Mouse (Mus musculus): Measurements from ENCODE around the gene Olfr597. TPM values are rescaled to one million over a fixed set of nuclear protein-coding genes. Genes with fewer than 3 reads are reported as not detected.
"Not testable (repeated sequence)": the region's sequence is repeated elsewhere in the genome, so short reads cannot be mapped to it uniquely, and the experiment has no call there.

Olfr597 gene
- polyA plus RNA-seq (2012; fragmentation: generic; extraction: Trizol) = not detected
- long read RNA-seq, experiment 1 = 0 reads
- long read RNA-seq, experiment 2 = 0 reads

GRCm38 (mm10) chr7:103316015-103316414, at the start of gene Olfr597:
Gene Olfr597, plus strand, starts transcription at chr7:103316315.
- H3K27me3 ChIP-seq (ENCODE audit: control insufficient read depth, insufficient read depth, insufficient read length); H3K79me2 ChIP-seq (ENCODE audit: control insufficient read depth, insufficient read depth); H3ac ChIP-seq (ENCODE audit: control insufficient read depth, insufficient read length, low read depth): not testable (repeated sequence)

GRCm38 (mm10) chr7:103305348-103305747, 10.8 kb upstream of the Olfr597 start, which contains the start of gene Olfr596:
Gene Olfr596, plus strand, starts transcription at chr7:103305648.
- H3ac ChIP-seq (ENCODE audit: control insufficient read depth, insufficient read length, low read depth); H3K36me3 ChIP-seq (ENCODE audit: control insufficient read depth, insufficient read depth); H3K4me3 ChIP-seq (ENCODE audit: insufficient read depth, poor library complexity, severe bottlenecking); H3K79me2 ChIP-seq (ENCODE audit: control insufficient read depth, insufficient read depth); H3K79me3 ChIP-seq (ENCODE audit: low read depth); H3K27me3 ChIP-seq (ENCODE audit: control insufficient read depth, insufficient read depth, insufficient read length): not testable (repeated sequence)

More at GRCm38 (mm10) chr7:103316015-103316414, at the start of gene Olfr597:
- not testable (repeated sequence) for H3K79me3 ChIP-seq (ENCODE audit: low read depth); H3K4me3 ChIP-seq (ENCODE audit: insufficient read depth, poor library complexity, severe bottlenecking); H3K36me3 ChIP-seq (ENCODE audit: control insufficient read depth, insufficient read depth)

- Histone ChIP-seq H3K36me3 (ENCODE audit: control insufficient read depth, insufficient read depth) (no peaks in the 10 kb centered on the region), H3ac (ENCODE audit: control insufficient read depth, insufficient read length, low read depth) (no peak within 1 kb of the TSS), H3K4me3 (ENCODE audit: insufficient read depth, poor library complexity, severe bottlenecking) (no peak within 1 kb of the TSS), H3K79me2 (ENCODE audit: control insufficient read depth, insufficient read depth) (no peaks in the 10 kb centered on the region), H3K27me3 (ENCODE audit: control insufficient read depth, insufficient read depth, insufficient read length) (no peaks in the 10 kb centered on the region), H3K79me3 (ENCODE audit: low read depth) (no peaks in the 10 kb centered on the region)
- TF ChIP-seq CTCF (IDR thresholded peaks at IDR 0.05; ENCODE audit: control insufficient read depth, insufficient read depth, insufficient read length) (no peak), MYOG (IDR thresholded peaks at IDR 0.05; ENCODE audit: control insufficient read depth, extremely low read depth, insufficient read length) (no peak), MYOD1 (IDR thresholded peaks at IDR 0.05; ENCODE audit: control insufficient read depth, insufficient read length, low read depth) (no peak), USF1 (IDR thresholded peaks at IDR 0.05; ENCODE audit: low read depth) (no peak), FOSL1 (IDR thresholded peaks at IDR 0.05; ENCODE audit: insufficient read depth, low read length, poor library complexity, severe bottlenecking) (no peak), CEBPB (IDR thresholded peaks at IDR 0.05; ENCODE audit: low read depth) (no peak), MAX (IDR thresholded peaks at IDR 0.05) (no peak)
Measured at GRCm38 (mm10) chr7:103323268-103323667, 7.2 kb downstream of the Olfr597 start, which contains the start of gene Olfr598. Gene Olfr598, plus strand, starts transcription at chr7:103323568.

- Histone ChIP-seq H3K27me3 (ENCODE audit: control insufficient read depth, insufficient read depth, insufficient read length) (no peaks in the 10 kb centered on the region), H3K79me3 (ENCODE audit: low read depth) (no peaks in the 10 kb centered on the region), H3ac (ENCODE audit: control insufficient read depth, insufficient read length, low read depth) (no peak within 1 kb of the TSS), H3K36me3 (ENCODE audit: control insufficient read depth, insufficient read depth) (no peaks in the 10 kb centered on the region), H3K4me3 (ENCODE audit: insufficient read depth, poor library complexity, severe bottlenecking) (no peak within 1 kb of the TSS), H3K79me2 (ENCODE audit: control insufficient read depth, insufficient read depth) (no peaks in the 10 kb centered on the region)
- no peak for TF ChIP-seq USF1 (IDR thresholded peaks at IDR 0.05; ENCODE audit: low read depth)
- TF ChIP-seq CEBPB (IDR thresholded peaks at IDR 0.05; ENCODE audit: low read depth) = no peak
Measured at GRCm38 (mm10) chr7:103335617-103336016, 19.5 kb downstream of the Olfr597 start, which contains the start of gene Olfr599. Gene Olfr599, plus strand, starts transcription at chr7:103335917.

- Histone ChIP-seq H3K79me3 (ENCODE audit: low read depth) (no peaks in the 10 kb centered on the region), H3K36me3 (ENCODE audit: control insufficient read depth, insufficient read depth) (no peaks in the 10 kb centered on the region), H3K4me3 (ENCODE audit: insufficient read depth, poor library complexity, severe bottlenecking) (no peak within 1 kb of the TSS), H3ac (ENCODE audit: control insufficient read depth, insufficient read length, low read depth) (no peak within 1 kb of the TSS), H3K79me2 (ENCODE audit: control insufficient read depth, insufficient read depth) (no peaks in the 10 kb centered on the region), H3K27me3 (ENCODE audit: control insufficient read depth, insufficient read depth, insufficient read length) (no peaks in the 10 kb centered on the region)
- TF ChIP-seq CEBPB (IDR thresholded peaks at IDR 0.05; ENCODE audit: low read depth) (no peak), FOSL1 (IDR thresholded peaks at IDR 0.05; ENCODE audit: insufficient read depth, low read length, poor library complexity, severe bottlenecking) (no peak), CTCF (IDR thresholded peaks at IDR 0.05; ENCODE audit: control insufficient read depth, insufficient read depth, insufficient read length) (no peak), MAX (IDR thresholded peaks at IDR 0.05) (no peak), MYOD1 (IDR thresholded peaks at IDR 0.05; ENCODE audit: control insufficient read depth, insufficient read length, low read depth) (no peak), USF1 (IDR thresholded peaks at IDR 0.05; ENCODE audit: low read depth) (no peak), MYOG (IDR thresholded peaks at IDR 0.05; ENCODE audit: control insufficient read depth, extremely low read depth, insufficient read length) (no peak)
Measured at GRCm38 (mm10) chr7:103349569-103349968, 33.5 kb downstream of the Olfr597 start, which contains the start of gene Olfr600. Gene Olfr600, minus strand, starts transcription at chr7:103349669.

- Histone ChIP-seq H3ac (ENCODE audit: control insufficient read depth, insufficient read length, low read depth) (no peak within 1 kb of the TSS), H3K4me3 (ENCODE audit: insufficient read depth, poor library complexity, severe bottlenecking) (no peak within 1 kb of the TSS), H3K79me2 (ENCODE audit: control insufficient read depth, insufficient read depth) (no peaks in the 10 kb centered on the region), H3K79me3 (ENCODE audit: low read depth) (no peaks in the 10 kb centered on the region), H3K27me3 (ENCODE audit: control insufficient read depth, insufficient read depth, insufficient read length) (no peaks in the 10 kb centered on the region), H3K36me3 (ENCODE audit: control insufficient read depth, insufficient read depth) (no peaks in the 10 kb centered on the region)
- no peak for TF ChIP-seq USF1 (IDR thresholded peaks at IDR 0.05; ENCODE audit: low read depth)
Measured at GRCm38 (mm10) chr7:103362555-103362954, 46.4 kb downstream of the Olfr597 start, which contains the start of gene Olfr601. Gene Olfr601, minus strand, starts transcription at chr7:103362655.

Small RNAs within 50 kb of the gene (microRNA-seq; reads per million reads assigned to microRNA genes)
- gene Gm23550 (ENCODE audit: borderline microRNAs expressed) = not detected

Other genes with a start within 250 kb of the Olfr597 start
- gene Olfr584, start 234.4 kb upstream of the Olfr597 start, polyA plus RNA-seq (2012; fragmentation: generic; extraction: Trizol) = not detected
- not detected for gene Olfr585, start 218.6 kb upstream of the Olfr597 start, polyA plus RNA-seq (2012; fragmentation: generic; extraction: Trizol)
- gene Olfr586, start 190.7 kb upstream of the Olfr597 start, polyA plus RNA-seq (2012; fragmentation: generic; extraction: Trizol) = not detected
- not detected for gene Olfr588-ps1, start 175.4 kb upstream of the Olfr597 start, polyA plus RNA-seq (2012; fragmentation: generic; extraction: Trizol)
- not detected for gene Olfr589, start 160.0 kb upstream of the Olfr597 start, polyA plus RNA-seq (2012; fragmentation: generic; extraction: Trizol)
- not detected for gene Olfr591, start 138.0 kb upstream of the Olfr597 start, polyA plus RNA-seq (2012; fragmentation: generic; extraction: Trizol)
- gene Olfr592, start 131.5 kb upstream of the Olfr597 start, polyA plus RNA-seq (2012; fragmentation: generic; extraction: Trizol) = not detected
- not detected for gene Olfr593, start 104.5 kb upstream of the Olfr597 start, polyA plus RNA-seq (2012; fragmentation: generic; extraction: Trizol)
- gene Olfr594, start 99.3 kb upstream of the Olfr597 start, polyA plus RNA-seq (2012; fragmentation: generic; extraction: Trizol) = not detected
- not detected for gene Usp17ld, start 63.8 kb upstream of the Olfr597 start, polyA plus RNA-seq (2012; fragmentation: generic; extraction: Trizol)
- gene Olfr596, start 10.7 kb upstream of the Olfr597 start, polyA plus RNA-seq (2012; fragmentation: generic; extraction: Trizol) = not detected
- not detected for gene Olfr598, start 7.3 kb downstream of the Olfr597 start, polyA plus RNA-seq (2012; fragmentation: generic; extraction: Trizol)
- gene Olfr599, start 19.6 kb downstream of the Olfr597 start, polyA plus RNA-seq (2012; fragmentation: generic; extraction: Trizol) = not detected
- gene Olfr600, start 33.4 kb downstream of the Olfr597 start, polyA plus RNA-seq (2012; fragmentation: generic; extraction: Trizol) = not detected
- not detected for gene Olfr601, start 46.3 kb downstream of the Olfr597 start, polyA plus RNA-seq (2012; fragmentation: generic; extraction: Trizol)
- gene Olfr603, start 69.9 kb downstream of the Olfr597 start, polyA plus RNA-seq (2012; fragmentation: generic; extraction: Trizol) = not detected
- gene Usp17lc, start 98.8 kb downstream of the Olfr597 start, polyA plus RNA-seq (2012; fragmentation: generic; extraction: Trizol) = 0.08 TPM
- not detected for gene Olfr605, start 129.1 kb downstream of the Olfr597 start, polyA plus RNA-seq (2012; fragmentation: generic; extraction: Trizol)
- gene Olfr606, start 132.7 kb downstream of the Olfr597 start, polyA plus RNA-seq (2012; fragmentation: generic; extraction: Trizol) = not detected
- not detected for gene Olfr607, start 147.8 kb downstream of the Olfr597 start, polyA plus RNA-seq (2012; fragmentation: generic; extraction: Trizol)
- gene Olfr608, start 153.6 kb downstream of the Olfr597 start, polyA plus RNA-seq (2012; fragmentation: generic; extraction: Trizol) = not detected
- gene Olfr609, start 181.7 kb downstream of the Olfr597 start, polyA plus RNA-seq (2012; fragmentation: generic; extraction: Trizol) = not detected
- not detected for gene Olfr610, start 195.8 kb downstream of the Olfr597 start, polyA plus RNA-seq (2012; fragmentation: generic; extraction: Trizol)
- gene Olfr611, start 204.5 kb downstream of the Olfr597 start, polyA plus RNA-seq (2012; fragmentation: generic; extraction: Trizol) = not detected
- not detected for gene Olfr612, start 226.4 kb downstream of the Olfr597 start, polyA plus RNA-seq (2012; fragmentation: generic; extraction: Trizol)
- not detected for gene Olfr613, start 231.8 kb downstream of the Olfr597 start, polyA plus RNA-seq (2012; fragmentation: generic; extraction: Trizol)
- gene Olfr615, start 239.8 kb downstream of the Olfr597 start, polyA plus RNA-seq (2012; fragmentation: generic; extraction: Trizol) = not detected